Mouse (Mus musculus) NIH3T3 (cell line): ENCODE results near the gene Mt3.

Experiments used
- DNase-seq: peaks from one replicate; pipeline ENCODE4 v3.0.0-alpha.2; 2012; ENCODE audit warnings: low read depth

Gene Mt3

DNA sequence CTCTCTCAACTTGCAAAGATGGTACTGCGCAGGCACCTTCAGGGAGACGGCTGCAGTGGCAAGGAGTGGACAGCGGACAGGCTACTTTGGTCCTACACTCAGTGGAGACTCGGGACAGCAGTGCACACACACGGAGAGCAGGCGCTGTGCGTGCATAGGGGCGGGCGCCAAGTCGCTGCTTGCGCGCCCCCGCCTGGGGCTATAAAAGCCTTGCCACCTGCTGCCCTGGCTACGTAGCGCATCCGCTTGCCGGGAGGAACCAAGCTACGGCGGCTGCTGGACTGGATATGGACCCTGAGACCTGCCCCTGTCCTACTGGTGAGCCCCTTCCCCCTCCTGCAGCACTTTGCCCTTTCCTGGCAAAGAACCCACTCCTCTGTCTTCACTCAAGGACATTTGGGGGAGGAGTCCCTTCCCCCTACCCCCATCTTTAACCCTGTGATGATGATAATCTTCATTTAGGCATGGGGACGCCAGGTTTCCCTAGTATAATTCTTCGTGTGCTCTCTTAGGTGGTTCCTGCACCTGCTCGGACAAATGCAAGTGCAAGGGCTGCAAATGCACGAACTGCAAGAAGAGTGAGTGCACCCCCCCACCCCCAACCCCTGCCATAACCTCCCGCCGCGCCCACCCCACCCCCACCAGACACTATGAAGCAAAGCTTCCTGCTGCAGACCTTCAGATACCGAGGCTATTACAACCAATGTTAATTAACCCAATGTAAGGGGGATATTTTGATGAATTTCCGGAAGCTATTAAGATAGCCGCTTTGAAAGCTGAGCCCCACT is at the start of gene Mt3:
Gene Mt3, plus strand, starts transcription at position 95 of the 788 bp plus-strand sequence.
- DNase-seq: no peak

DNA sequence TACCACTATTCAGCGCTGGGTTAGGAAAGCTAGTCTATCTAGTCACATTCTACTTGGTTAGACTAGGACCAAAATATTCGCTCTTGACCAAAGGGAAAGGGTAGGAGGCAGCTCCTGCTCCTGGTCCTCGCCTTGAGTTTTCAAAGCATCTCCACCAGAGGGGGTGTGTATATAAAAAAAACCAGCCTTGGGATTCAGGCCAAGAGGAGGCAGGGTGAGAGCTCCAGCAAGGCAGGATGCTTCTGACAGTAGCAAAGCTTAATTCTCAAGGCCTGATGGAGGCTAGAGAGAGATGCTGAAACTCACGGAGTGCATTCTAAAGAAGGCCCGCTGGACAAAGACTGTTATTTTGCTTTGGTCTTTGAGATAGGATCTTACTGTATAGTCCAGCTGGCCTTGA is 48.3 kb upstream of the Mt3 start:
- DNase-seq: peak; percentile 68

DNA sequence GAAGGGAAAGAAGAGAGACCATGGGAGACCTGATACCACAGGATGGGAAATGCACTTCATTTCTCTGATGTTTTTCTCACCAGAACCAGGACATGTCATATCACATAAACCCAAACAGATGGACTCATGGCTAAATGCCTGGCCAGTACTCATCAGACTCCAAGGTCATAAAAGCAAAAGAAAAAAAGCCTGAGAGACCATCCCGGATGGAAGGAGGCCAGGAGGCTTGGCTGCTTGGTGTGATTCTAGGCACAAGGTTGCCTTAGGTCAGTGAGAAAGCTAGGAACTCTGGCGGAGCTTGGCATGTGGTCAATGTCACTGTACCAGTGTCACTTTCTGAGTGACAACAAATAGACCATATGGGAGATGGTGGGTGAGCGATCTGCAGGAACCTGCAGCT is 44.5 kb upstream of the Mt3 start:
- DNase-seq: peak; percentile 19

DNA sequence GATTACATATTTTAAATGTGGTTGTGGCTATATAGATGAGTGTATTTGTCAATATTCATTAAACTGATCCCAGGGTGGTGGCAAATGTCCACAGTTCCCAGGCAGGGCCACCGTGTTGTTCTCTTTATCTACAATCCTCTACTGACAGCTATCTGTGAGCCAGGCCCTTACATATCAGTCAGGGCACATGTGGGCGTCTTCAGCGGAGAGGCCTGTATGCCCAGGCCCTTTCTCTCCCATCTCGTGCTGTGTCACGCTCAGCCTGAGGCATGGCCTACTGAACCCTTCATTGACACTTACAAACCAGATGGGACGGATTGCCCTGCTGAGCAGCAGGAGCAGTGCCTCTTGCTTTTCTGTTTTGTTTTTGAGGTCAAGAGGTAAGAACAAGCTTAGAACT is 43.0 kb upstream of the Mt3 start:
- no peak for DNase-seq

DNA sequence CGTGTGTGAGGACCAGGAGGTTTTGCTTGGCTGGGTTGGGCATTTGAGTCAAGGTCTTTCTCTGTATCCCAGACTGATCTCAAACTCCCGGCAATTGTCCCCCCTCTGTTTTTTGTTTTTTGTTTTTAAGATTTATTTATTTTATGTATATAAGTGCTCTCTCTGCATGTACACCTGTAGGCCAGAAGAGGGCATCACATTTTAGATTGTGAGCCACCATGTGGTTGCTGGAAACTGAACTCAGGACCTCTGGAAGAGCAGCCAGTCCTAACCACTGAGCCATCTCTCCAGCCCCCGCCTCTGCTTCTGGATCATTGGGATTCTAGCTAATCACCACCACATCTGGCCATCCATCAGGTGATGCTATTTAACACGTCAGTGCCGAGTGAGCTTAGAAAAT is 42.6 kb upstream of the Mt3 start:
- DNase-seq: no peak

DNA sequence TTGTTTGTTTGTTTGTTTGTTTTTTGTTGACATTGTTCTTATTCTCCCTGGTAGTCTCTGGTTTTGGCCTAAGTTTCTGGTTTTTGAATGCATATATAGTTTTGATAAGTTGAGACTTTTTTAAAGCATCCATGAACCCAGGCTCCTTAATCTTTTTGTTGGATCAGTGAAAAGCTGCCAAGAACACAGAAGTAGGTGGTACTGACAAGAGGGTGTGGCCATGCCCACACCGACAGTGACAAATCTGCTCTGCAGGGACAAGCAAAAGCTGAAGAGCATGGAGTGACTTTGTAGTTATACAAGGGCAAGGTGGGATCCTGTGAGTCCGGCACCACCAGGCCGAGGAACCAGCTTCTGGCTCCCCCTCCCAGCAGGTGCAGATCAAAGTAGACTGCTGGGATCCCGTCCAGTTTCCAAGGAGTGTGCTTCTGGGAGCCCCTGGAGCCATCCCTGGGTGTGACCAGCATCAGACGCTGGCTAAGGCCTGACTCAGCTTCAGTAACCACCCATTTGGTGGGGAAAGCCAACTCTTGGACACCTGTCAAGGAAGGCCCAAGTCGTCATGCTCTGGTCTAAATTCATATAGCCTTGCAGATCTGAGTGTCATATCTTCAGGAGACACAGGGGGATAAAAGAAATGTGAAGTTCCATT is 41.8 kb upstream of the Mt3 start:
- DNase-seq: no peak

DNA sequence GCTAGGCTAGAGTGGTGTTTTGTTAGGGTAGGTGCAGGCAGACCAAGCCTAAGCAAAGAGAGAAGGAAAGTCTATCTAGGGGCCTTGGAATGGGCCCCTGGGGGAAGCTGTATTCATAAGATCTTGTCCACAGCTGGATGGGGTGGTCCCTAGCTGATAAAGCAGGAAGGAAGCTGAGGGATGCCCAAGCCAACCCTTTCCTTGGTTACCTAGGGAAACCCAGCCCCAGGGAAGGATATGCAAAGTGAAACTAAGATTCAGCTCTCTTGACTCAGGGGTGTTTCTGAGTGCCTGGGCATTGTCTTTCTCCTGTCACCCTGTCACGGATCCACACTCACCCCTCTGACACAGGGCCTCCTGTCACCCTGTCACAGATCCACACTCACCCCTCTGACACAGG is 39.0 kb upstream of the Mt3 start:
- DNase-seq: no peak

DNA sequence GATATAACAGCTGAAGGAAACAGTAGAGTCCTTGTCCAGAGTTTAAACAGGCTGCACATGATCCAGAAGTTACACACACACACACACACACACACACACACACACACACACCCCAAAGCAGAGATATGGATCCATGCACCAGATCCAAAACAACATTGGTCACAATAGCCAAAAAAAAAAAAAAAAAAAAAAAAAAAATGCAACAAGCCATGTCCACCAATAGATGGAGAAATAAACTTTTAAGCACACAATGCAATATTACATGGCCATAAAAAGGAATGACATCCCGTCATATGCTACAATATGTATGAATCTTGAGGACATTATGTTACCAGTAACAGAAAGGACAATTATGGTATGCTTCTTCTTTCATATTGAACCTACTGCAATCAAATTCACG is 38.4 kb upstream of the Mt3 start:
- DNase-seq: no peak

DNA sequence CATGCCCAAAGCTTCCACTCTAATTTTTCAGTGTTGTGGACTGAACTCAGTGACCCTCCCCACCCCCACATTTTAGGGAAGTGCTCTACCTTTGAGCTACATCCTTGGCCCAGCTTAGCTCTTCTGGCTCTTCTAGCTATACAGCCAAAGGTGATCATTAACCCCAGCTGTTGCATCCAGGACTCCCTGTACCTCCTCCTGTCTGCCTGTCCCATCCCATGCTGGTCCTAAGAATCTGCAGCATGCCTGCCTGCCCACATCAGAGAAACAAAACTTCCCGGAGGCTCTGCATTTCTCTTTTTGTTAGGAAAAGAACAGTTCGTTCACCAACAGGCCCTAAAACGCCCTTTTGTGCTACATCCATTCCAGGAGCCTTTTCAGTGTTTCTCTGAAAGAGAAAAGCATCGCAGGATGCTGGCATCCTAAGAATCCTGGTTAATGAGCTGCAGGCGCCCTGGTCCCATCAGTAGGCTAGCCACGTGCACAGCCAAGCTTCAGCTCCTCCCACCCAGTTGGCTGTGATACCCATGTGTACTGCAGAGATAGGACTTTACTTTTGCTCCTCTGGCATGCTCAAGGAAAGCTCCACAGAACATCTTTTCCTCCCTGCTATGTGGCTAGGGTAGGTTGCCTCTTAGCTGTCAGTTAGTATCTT is 33.5 kb upstream of the Mt3 start:
- peak; percentile 50 for DNase-seq

DNA sequence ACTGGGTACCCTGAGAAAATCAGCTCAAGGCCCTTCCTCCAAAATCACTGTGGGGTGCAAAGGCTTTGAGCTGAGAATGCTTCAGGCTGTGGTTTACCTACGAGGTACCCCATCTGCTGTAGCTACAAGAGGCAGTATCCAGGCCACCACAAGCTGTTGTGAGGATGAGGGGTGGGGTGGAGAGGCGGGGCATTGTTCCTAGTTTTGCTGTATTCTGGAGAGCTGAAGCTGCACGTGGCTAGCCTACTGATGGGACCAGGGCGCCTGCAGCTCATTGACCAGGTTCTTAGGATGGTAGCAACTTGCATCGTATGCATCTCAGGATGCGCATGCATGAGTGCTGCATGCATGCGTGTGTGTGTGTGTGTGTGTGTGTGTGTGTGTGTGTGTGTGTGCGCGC is 30.8 kb upstream of the Mt3 start:
- no peak for DNase-seq

DNA sequence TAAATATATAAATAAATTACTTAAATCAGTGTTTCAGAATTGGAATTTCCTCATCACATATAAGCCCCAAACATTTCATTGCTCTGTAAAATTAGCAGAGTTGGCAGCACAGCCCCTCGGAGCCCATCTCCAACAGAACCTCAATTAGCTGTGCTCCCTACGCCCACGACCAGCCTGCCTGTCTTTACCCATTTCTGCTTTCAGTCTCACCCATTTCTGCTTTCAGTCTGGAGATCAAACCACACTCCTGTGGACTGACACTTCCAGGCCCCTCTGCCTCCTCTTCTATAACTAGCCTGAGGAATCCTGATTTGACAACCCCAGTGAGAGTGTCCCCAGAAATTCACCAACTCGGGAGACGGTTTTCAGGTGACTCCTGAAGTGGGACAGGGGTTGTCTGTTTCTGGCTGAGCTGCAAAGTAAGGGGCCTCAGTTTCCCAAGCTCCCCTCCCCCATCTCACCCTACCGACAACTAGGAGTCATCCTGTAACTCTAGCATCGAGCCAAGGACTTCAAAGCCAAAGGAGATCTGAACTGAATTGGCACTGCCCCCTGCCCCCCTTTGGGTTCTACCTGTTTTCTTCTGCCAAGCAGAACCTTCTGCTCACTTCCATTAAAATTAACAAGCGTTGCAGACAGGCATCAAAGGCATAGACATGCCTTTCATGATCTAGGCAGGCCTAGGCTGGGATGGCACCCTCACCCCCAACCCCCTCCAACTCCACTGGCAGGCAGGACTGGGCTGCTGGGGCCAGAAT is 29.5 kb upstream of the Mt3 start:
- DNase-seq: no peak

DNA sequence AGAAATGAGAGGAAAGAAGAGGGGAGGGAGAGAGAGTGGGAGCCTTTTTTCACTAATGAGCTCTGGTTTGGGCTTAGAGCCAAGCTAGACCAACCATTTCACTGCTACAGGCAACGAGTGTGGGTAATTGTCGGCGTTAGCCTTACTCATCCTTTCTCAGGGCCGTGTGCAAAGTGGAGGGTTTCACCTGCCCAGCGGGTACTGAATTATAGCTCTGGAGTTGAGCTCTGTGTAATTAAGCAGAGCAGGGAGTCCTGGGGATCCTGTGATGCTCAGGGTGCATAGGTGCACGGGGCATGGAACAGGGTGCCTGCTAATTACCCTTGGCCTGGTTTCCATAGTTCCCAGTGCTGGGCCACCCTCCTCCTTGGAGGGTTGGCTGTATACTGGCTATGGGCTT is 24.7 kb upstream of the Mt3 start:
- DNase-seq: no peak

DNA sequence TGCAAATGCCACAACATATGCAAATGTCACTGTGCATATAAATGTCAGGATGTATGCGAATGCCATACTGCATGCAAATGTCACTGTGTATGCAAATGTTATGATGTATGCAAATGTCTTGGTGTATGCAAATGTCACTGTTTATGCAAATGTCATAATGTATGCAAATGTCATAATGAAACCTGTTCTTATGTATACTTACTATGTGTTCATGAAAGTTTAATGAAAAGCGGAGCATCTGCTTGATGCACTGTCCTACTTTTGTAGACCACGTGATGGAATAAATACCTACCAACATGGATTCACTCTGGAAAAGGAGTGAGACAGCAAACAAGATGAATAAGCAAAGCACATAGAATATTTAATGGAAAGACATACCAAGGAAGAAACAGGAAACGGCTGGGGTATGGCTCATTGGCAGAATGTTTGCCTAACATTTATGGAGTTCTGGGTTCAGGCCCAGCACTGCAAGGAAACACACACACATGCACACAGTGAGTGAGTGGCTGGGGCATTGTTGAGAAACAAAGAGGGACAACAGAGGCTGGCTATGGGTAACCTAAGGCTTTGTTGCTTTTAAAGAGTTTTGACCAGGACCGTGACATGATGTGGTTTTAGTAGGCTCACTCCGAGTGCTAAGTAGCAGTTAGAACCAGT is 23.1 kb upstream of the Mt3 start:
- no peak for DNase-seq

DNA sequence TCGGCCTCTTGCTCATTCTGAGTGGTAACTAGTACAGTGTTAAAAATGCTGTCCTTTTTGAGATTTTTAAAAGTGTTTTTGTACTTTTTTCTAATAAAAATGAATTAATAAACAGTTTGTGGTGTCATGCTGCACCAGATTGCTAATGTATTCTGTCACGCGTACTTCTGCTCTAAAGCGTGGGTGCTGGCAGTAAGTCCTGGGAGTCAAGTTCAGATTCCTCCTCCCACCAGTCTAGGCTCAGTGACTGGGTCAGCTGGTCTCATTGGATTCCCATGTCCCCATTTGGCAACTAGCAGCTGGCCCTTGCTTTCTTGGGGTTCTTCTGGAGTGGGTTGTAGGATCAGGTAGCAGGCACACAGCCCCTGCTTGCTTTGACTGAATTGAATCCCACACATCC is 22.3 kb upstream of the Mt3 start:
- DNase-seq: no peak

DNA sequence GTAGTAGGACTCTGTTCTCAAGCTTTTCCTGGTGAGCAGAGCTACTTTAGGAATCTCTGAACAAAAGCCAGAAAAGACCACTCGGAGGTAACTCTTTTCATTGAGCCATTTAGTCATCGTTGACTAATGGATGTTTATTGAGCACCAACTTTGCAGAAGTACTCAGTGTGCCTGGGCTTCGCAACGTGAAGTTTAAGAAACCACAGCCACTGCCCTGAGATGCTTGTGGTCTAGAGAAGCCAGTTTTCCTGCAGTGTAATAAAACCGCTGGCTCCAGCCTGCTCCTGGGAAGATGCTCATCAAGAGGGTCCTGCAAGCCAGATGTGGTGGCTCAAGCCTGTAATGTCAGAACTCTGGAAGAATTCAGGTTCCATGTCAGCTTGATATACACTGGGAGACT is 20.3 kb upstream of the Mt3 start:
- DNase-seq: peak; percentile 46

DNA sequence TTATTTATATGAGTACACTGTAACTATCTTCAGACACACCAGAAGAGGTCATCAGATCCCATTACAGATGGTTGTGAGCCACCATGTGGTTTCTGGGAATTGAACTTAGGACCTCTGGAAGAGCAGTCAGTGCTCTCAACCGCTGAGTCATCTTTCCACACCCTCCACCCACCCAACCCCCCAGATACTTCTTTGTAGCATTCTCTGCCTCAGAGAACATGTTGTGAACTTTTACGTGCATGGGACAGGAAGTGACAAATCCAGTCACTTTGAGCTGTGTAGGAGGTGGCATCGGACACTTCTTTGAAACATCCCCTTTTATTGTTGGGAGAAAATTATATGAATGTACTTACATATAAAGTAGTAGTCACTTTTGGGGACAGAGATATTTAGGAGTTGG is 17.8 kb upstream of the Mt3 start:
- peak; percentile 76 for DNase-seq

DNA sequence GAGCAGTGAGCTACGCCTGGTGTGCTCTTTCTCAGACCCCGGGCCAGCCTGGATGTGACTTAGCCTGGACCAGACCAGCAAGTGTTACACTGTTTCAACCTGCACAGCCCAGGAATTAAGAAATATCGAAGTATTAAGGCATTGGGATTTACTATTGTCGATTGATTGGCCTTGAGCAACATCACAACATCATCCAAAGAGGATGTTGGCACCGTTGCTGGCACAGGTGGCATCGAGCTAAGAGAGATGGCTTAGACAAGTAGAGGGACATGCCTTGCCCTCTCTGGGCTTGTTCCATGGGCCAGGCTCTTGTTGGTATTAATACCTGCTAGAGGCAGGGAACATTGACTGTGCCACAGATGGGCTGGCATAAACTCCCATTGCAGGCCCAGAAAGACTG is 16.9 kb upstream of the Mt3 start:
- DNase-seq: no peak

DNA sequence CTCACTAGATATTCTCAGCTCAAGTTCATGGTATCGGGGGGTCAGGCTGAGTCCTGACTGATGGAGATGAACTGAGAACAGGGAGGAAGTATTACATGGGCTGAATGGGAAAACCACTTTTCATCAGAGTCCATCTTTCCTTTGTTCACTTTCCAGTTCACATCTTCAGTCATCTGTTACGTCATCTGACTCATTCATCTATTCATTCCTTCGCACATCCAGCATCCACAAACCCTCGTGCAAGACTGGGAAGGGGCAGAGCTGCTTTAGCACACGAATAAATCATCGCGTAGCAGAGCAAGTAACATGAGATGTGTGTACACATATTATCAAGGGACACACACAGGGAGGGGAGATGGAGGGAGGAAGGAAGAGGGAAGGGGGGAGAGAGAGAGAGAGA is 16.2 kb upstream of the Mt3 start:
- DNase-seq: peak; percentile 52

DNA sequence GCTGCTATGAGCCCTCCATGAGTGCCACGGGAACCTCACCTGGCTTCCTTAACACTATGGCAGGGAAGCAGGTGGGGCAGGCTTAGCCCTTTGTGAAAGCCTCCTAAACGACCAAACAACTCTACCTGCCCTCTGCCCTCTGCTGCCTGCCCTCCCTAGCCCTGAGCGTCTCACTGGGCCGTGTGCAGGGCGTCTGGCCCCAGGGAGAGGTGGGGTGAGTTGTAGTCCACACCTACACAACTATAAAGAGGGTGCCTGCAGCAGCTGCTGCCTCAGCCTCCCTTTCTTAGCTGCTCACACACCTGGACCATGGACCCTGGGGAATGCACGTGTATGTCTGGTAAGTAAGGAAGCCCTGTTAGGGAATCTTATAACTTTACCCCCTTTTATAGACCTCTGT is 15.5 kb upstream of the Mt3 start, which contains the start of gene Mt4:
Gene Mt4, plus strand, starts transcription at position 265 of the 400 bp plus-strand sequence.
- DNase-seq: no peak

DNA sequence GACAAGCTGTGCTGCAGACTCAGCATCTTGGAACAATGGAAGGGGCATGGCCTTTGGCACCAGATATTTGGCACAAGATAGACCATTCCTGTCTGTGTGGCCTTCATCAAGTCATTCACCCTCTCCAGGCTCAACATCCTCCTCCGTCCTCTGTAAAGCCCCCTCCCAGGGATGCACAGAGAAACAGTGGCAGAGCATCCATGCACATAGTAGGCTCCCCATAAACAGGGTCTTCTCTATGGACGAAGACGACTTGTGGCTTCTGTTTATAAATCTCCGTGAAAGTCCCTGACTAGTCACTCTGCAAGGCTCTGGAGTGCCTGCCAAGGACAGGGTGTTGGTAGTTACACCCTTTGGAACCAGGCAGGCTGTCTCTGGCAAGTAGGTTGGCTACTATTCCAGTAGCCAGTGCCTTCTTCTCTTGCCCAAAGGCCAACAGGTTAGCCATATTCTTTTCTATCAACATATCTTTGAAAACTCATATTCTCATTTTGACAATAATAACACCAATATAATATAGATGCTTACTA is 12.1 kb upstream of the Mt3 start:
- no peak for DNase-seq

DNA sequence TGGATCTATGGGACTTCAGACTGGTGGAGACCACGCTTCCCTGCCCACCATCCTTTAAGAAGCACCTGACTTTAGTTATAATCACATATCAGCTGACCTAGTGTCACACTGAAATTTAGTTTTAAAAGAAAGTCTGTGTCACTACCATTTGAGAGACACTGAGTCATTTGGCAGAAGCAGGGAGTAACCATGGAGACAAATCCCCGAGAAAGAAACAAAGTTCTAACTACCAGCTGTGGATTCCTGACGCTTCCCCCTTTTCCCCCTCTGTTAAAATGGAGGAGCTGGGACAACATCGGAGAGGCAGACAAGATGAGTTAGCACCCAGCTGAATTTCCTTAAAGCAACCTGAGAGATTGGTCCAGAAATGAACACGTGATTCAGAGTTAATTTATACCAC is 4.2 kb upstream of the Mt3 start:
- peak; percentile 67 for DNase-seq

DNA sequence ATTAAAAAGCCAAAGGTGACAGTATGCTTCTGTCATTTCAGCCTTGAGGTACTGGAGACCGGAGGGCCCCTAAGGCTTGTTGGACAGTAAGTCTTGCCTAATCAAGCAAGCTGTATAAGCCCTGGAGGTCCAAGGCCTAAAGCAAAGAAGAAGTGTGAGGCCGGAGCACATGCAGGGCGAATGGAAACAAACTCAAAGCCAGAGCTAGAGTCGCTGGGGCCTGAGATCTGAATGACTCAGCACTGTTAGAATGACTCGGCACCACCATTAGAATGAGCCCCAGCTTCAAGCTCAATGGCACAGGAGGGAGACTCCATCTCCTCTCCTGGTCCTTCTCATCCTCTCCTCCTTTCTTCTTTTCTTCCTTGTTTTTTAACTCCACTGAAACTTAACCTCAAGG is 1.5 kb upstream of the Mt3 start:
- DNase-seq: peak; percentile 65
